Mouse (Mus musculus): Measurements from ENCODE around the gene Zbtb32.

DNA sequence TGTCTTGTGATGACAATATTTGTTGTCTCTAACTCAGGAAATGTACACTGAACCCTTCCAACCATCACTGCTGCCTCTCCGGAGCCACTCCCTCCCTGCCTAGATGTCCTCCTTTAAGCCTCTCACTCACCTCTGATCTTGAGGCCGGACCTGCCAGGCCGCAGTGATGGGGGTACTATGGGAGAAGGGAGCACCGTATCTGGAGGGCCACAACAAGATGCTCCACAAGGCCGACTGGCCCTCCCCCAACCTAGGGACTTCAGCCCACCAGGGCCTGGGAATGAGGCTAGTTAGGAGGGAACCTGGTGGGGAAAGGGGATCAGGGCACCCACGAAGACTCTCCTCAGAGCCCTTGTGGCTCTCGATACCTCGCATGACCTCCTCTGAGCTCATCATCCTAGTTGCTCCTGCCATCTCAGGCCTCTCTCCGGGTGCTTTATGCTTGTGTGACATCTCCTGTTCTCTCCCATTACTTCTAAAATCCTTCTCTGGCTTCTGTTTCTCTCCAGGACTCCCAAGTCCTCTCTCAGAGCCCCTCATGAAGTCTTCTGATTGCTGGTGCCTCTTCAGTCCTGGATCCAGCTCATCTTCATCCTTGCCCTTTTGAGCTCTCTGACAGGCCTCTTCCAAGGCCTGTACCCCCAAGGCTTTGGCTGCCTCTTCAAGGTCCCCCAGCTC is 7.6 kb downstream of the Zbtb32 start:
- TF ChIP-seq ZNF384 (IDR thresholded peaks at IDR 0.05; ENCODE audit: low read depth, low read length) = no peak
- TF ChIP-seq HCFC1 (IDR thresholded peaks at IDR 0.05; ENCODE audit: borderline replicate concordance, insufficient read depth, low read length) = no peak
- TF ChIP-seq CHD2 (IDR thresholded peaks at IDR 0.05; ENCODE audit: low read depth, low read length) = no peak

Measured in ES-E14 (cell line).